Mouse (Mus musculus): ENCODE data around the gene Hsd3b5. TPM values are rescaled to one million over a fixed set of nuclear protein-coding genes. Genes with fewer than 3 reads are reported as not detected.
"Not testable (repeated sequence)": the region's sequence is repeated elsewhere in the genome, so short reads cannot be mapped to it uniquely, and the experiment has no call there.

Hsd3b5 gene
- not detected for total RNA-seq (2021)
- long read RNA-seq, experiment 1 = 0 reads
- long read RNA-seq, experiment 2 = 0 reads

DNA sequence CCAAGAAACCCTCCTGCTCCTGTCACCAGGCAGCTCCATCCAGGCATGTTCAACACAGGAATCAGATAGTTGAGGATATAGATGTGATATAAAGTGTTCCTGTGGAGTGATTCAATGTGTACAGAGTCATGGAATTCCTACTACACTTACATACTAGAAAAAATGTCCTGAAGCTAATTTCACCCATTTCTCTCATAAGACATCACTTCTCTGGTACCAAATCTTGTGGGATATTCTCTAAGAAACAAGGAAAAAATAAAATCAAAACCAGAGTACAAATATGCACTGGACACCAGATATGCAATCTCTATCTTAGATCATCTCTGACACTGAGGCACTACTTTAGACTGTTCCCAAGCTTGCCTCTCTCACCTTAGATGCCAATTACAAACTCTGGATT lies at the start of gene Hsd3b5:
Gene Hsd3b5 (minus strand): TSS at position 101 of the 400 bp plus-strand sequence.
- intact Hi-C loops (cut with DNase I) = no loop called here
- DNase-seq (ENCODE audit: low spot score in 2 of 2) = no peak

DNA sequence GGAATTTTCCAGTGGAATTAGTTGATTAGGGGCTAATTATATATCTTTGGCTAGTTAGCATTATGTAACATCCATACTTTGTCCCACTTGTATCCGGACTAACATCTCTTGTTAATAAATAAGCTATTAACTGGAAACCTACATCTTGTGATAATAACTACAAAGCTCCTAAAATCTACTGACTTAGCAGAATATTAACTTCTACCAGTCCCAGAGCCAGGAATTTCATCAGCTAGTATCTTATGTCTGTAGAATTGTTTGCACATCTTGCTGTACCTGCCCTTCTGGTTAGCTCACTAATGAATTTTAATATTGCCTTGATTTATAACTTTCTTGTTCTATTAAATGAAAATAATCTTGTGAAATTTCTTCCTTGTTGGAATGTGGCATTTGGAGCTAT lies 5.1 kb upstream of the Hsd3b5 start:
- no peak for DNase-seq (ENCODE audit: low spot score in 2 of 2)
- intact Hi-C loops (cut with DNase I) = no loop called here

DNA sequence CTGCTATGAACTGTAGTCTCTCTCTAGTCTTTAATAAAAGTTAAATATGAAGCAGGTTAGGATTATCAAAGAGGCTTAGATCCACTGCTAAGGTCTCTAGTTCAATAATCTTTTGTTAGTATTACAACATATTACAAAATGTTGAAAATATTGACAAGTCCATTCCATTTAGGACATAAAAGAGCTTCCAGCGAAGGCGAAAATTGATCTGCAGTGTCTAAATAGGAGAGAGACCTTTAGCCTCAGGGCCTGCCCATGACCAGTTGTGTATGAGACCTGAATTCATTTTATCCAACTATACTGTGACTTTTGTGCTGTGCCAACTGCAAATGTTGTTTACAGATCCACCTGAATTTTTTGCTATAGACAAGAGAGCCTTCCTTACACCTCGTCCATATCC lies 419 bp downstream of the Hsd3b5 start:
- no peak for DNase-seq (ENCODE audit: low spot score in 2 of 2)
- intact Hi-C loops (cut with DNase I) = no loop called here

DNA sequence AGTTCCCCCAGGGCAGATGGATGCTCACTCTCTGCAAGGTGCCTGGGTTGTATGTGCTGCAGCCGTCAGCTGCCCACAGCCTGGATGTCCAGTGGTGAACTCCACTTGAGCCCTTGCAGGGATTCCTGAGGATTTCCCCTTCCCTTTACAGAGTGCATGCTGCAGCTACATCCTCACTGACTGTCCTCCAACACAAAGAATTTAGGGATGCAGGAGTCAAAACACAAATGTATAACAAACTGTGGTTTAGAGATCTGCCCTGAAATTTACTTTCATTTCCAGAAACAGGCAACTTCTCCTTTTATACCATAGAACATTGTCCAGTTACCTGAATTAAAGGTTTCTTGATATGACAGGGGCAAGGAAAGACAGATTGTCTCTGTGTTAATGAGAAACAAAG lies 13.3 kb downstream of the Hsd3b5 start:
- intact Hi-C loops (cut with DNase I); DNase-seq (ENCODE audit: low spot score in 2 of 2): not testable (repeated sequence)

- DNase-seq (ENCODE audit: low spot score in 2 of 2); intact Hi-C loops (cut with DNase I): not testable (repeated sequence)
Measured at GRCm38 (mm10) chr3:98616244-98616643, 13.8 kb downstream of the Hsd3b5 start.

- intact Hi-C loops (cut with DNase I); DNase-seq (ENCODE audit: low spot score in 2 of 2): not testable (repeated sequence)
Measured at GRCm38 (mm10) chr3:98614406-98614927, 15.6 kb downstream of the Hsd3b5 start.

- no peak for DNase-seq (ENCODE audit: low spot score in 2 of 2)
- intact Hi-C loops (cut with DNase I) = no loop called here
Measured at GRCm38 (mm10) chr3:98613963-98614362, 16.1 kb downstream of the Hsd3b5 start.

DNA sequence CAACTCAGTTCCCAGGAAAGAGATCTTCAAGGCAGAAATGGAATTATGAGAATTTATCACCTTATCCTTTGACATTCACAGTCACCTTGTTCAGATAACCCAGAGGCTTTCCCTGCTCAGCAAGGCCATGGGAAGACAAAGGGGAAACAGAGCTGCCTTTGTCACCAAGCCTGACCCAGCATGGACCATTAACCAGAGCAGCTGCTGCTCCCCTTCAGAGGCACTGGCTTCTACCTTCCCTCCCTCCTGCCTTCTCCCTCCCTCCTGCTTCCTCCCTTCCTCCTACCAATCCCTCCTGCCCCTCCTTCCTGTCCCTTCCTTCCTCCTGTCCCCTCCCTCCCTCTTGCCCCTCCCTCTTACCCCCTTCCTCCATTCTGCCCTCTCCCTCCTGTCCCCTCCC lies 16.5 kb downstream of the Hsd3b5 start:
- intact Hi-C loops (cut with DNase I) = not testable (repeated sequence)

GRCm38 (mm10) chr3:98588707-98589106 lies 41.3 kb downstream of the Hsd3b5 start, which contains the start of gene Gm10681:
Gm10681 (minus strand) TSS chr3:98588807.
- DNase-seq (ENCODE audit: low spot score in 2 of 2) = no peak
- intact Hi-C loops (cut with DNase I) = no loop called here

More for the DNA sequence above, 16.5 kb downstream of the Hsd3b5 start:
- not testable (repeated sequence) for DNase-seq (ENCODE audit: low spot score in 2 of 2)

GRCm38 (mm10) chr3:98587721-98588120 lies 42.3 kb downstream of the Hsd3b5 start:
- DNase-seq (ENCODE audit: low spot score in 2 of 2) = no peak
- intact Hi-C loops (cut with DNase I) = no loop called here

DNA sequence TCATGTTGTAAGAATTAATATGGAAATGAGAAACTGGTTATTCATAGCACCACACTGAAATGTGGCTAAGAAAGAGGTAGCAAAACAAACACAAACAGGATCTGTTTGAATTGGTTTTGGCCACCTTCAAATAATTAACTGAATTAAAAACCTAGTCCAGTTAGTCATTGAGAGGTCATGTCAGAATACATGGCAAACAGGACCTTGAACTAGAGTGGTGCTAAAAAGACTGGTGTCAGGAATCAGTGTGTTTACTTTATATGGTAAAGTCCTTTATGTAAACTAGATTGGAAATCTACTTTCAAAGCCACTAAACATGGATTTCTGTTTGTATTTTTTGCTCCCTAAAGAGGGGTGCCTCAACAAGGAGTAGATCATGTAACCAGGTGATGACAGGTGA lies 47.4 kb downstream of the Hsd3b5 start:
- DNase-seq (ENCODE audit: low spot score in 2 of 2); intact Hi-C loops (cut with DNase I): not testable (repeated sequence)

DNA sequence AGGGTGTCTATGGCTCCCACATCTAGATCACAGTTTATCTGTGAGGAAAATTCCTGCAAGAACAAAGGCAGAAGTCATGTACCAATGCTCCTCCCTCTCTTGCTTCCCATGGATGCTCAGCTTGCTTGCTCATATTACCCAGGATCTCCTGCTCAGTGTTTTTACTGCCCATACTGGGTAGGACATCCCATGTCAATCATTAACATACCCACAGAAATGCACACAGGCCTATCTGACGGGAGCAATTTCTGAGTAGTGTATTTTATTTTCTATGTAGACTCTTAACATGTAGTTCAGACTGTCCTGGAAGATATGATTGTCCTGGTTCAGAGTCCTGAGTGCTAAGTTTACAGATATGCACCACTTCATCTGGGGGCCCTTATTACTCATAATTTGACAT lies 47.9 kb downstream of the Hsd3b5 start:
- DNase-seq (ENCODE audit: low spot score in 2 of 2); intact Hi-C loops (cut with DNase I): not testable (repeated sequence)

- intact Hi-C loops (cut with DNase I) = not testable (repeated sequence)
- DNase-seq (ENCODE audit: low spot score in 2 of 2) = peak; percentile 86 to 88
Measured at GRCm38 (mm10) chr3:98581024-98581423, 49.0 kb downstream of the Hsd3b5 start.

Other genes starting within 250 kb of the Hsd3b5 start
- gene Zfp697, start 247.8 kb downstream of the Hsd3b5 start, total RNA-seq (2021) = 10 to 100 TPM; 37.7 to 40.4 TPM
- gene Gm4450, start 173.1 kb downstream of the Hsd3b5 start, total RNA-seq (2021) = not detected
- gene Hsd3b4, start 119.7 kb downstream of the Hsd3b5 start, total RNA-seq (2021) = not detected
- gene Gm10681, start 41.4 kb downstream of the Hsd3b5 start, total RNA-seq (2021) = not detected
- not detected for gene Hsd3b2, start 94.3 kb upstream of the Hsd3b5 start, total RNA-seq (2021)
- gene Hsd3b3, start 132.9 kb upstream of the Hsd3b5 start, total RNA-seq (2021) = not detected
- gene Hsd3b6, start 184.2 kb upstream of the Hsd3b5 start, total RNA-seq (2021) = not detected
- not detected for gene Hsd3b1, start 229.5 kb upstream of the Hsd3b5 start, total RNA-seq (2021)

All from left cerebral cortex, postnatal 14 days (tissue).